Mouse (Mus musculus): ENCODE data around the gene Ppil1.

DNA sequence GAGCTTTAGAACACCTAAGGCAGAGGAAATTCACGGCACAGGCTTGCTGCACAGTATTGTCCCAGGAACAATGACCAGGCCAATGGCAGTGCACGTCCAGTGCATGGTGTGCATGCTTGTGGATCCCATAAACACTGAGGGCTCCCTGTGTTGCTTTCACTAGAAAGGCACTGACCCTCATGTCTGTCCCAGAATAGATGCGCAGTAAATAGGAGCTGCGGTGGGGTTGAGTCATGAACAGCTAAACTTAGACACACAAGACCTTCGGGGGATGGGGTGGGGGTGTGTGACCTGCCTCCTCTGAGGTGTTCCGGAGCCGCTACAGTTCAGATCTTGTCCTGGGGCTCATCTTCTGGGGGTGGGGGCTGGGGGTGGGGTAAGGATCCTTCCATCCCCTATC lies 57.9 kb downstream of the Ppil1 start:
- no peak for TF ChIP-seq CTCF (IDR thresholded peaks at IDR 0.05; ENCODE audit: low read depth, low read length)
- no peak for TF ChIP-seq GATA1 (IDR thresholded peaks at IDR 0.05; ENCODE audit: borderline replicate concordance, low read length)

All from G1E (cell line).